Mouse (Mus musculus) layer of hippocampus, postnatal 36 days (tissue): ENCODE measurements around the gene Txndc17. TPM values are rescaled to one million over a fixed set of nuclear protein-coding genes. Genes with fewer than 3 reads are reported as not detected.
"Not testable (repeated sequence)": the region's sequence is repeated elsewhere in the genome, so short reads cannot be mapped to it uniquely, and the experiment has no call there.

ENCODE experiments used
- DNase-seq, 2 experiments: peaks; one replicate each; pipeline ENCODE4 v3.0.0; 2022
- total RNA-seq, 2 experiments: library from RNA; stranded (reverse); gene quantifications; 2 replicates each; pipeline ENCODE4 v1.2.3; 2021

Txndc17 gene
- 10 to 100 TPM; 33.0 to 36.4 TPM for total RNA-seq

DNA sequence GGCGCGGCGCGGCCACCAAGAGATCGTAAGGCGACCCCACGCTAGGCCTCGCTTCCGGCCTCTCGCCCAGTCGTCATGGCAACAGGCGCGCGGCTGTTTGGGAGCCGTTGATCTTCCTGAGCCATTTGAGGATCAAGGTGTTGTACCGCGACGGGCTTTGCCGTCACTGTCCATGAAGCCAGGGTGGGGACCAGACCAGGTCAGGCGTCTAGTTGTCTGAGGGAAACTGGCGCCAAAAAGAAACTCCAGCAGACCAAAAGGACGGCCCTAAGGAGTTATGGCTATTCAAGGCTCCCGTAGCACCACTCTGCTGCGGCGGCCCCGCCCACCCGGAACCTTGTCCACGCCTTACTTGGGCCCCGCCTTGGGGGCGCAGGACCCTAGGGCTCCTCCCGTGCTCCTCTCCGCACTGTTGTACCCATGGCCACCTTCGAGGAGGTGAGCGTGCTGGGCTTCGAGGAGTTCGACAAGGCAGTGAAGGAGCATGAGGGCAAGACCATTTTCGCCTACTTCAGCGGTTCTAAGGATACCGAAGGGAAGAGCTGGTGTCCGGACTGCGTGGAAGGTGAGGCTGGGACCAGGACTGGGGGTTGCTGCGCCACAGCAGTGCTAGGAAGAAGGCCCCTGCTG, at the start of gene Txndc17, which contains the start of gene 4933427D14Rik:
Txndc17 (plus strand) TSS at position 344 of the 630 bp plus-strand sequence.
4933427D14Rik (minus strand) TSS at position 256 of the 630 bp plus-strand sequence.
- DNase-seq, result peak; percentile 88 to 89

DNA sequence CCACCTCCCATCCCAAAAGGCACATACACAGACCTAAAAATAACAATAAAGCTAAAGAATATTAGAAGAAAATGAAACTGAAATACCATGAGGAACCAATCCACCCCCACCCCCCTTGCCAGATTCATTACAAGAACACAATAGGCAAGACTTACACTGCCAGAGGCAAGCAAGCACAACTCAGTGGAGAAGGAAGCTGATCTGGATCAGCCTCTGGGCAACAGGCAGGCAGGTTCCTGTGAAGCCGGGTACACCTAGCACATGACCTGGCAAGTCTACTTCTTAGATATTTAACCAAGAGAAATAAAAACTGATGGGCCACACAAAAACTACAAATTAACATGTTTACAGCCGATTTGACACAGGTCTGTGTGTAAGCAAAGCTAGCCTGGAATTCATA, 44.1 kb upstream of the Txndc17 start:
- no peak for DNase-seq

- no peak for DNase-seq
These were observed 37.5 kb upstream of the Txndc17 start for GRCm38 (mm10) chr11:72169871-72170270.

DNA sequence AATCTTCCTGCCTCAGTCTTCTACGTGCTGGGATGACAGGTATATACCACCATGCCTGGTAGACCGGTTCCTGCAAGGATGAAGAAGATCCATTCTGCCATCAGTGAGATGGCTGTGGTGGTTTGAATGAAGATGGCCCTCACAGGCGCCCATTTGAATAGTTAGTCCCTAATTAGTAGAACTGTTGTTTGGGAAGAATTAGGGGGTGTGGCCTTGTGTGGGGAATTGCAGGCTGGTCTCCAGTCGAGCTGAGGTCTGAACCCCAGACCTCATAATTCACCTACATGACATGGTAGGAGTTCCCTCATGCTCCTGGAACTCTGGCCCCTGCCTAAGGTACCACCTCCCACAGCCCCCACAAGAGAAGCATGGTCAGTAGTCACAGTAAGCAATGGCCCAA, 35.4 kb upstream of the Txndc17 start:
- DNase-seq, result not testable (repeated sequence)

DNA sequence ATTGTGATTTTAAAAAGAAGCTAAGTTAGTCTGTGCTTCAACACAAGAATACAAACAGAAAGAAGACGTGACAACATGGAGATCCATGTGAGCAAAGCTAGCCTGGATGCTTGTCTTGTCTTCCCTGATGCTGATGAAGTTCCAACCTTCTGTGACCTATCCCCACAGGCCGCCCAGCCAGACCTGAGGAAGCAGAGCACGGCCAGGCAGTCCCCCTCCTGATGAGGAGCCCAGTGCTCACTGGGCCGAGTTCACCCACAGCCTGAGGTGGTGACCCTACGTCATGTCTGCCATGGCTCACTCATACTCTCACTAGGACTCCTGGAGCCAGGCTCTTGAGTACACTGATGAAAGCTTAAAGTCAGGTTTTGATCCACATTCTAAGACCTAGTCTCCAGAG, 33.8 kb upstream of the Txndc17 start:
- no peak for DNase-seq

DNA sequence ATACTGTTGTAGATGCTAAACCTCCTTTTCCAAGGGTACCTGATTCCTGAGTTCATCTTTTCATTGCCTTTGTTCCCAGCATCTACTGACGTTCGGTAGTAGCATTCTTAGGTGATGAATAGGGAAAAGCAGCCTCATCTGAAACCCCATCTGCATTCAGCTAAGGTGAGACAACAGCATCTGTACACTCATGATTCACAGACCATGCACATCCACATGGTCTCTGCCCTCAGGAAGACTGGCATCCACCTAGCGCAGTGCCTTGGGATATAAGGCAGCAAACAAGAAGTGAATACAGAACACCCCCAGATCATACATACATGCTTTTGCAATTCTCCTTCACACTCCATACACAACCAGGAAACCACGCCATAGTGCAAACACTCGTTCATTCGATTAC, 32.6 kb upstream of the Txndc17 start:
- DNase-seq, result no peak

- DNase-seq, result peak in 1 of 2 experiments; percentile 25
These were observed 31.4 kb upstream of the Txndc17 start for GRCm38 (mm10) chr11:72175966-72176365.

DNA sequence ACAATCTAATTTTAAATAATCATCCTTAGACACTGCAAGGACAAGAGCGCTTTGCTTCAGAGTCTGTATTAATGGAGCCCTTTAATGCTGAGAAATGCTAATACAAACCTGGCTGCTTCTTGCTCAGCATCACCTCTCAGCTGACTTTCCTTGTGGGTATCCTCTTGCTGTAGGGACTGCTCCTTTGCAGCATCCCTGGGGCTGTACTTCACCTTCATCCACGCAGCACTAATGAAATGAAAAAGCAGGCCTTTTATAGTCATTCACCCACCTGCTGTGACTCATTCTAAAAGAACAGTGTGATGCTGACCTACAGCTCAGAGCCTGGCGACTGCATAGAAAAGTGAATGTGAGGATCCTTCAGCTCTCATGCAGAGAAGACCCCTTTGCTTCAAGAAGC, 30.8 kb upstream of the Txndc17 start:
- no peak for DNase-seq

DNA sequence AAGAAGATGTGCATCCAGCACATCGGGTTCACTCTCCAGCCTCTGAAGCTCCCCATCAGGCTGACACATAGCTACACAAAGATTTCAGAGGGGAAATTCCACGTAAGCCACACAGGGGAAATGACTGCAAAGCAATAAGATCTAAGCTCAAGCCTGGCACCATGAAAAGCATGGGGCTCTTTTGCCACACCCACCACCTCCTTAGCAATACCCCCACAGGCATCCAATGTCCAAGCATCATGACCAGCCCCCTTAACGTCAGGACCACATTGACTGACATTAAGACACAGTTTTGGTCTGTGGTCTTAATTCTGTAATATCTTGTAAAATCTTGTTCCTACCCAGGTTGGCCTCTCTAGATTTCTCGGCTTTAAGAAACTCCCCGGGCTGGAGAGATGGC, 26.8 kb upstream of the Txndc17 start:
- DNase-seq, result no peak

GRCm38 (mm10) chr11:72181136-72181535, 26.2 kb upstream of the Txndc17 start:
- DNase-seq, result no peak

DNA sequence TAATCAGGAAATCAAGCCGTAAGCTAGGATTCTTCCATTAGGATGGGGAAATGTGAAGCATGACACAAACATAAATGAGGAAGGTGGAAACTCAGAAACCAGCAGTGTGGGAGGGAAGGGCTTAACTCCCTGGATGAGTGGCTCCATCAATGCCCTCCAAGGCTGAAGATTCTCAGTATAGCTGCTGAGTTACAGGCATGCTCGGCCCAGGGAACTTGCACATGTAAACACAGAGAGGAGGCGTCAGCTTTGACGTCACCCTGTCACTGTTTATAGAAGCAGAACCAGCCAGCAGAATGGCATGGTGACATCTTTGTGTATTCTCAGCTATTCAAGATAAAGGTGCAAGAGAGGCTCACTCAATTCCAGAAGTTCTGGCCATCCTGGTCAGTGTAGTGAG, 23.1 kb upstream of the Txndc17 start:
- no peak for DNase-seq

DNA sequence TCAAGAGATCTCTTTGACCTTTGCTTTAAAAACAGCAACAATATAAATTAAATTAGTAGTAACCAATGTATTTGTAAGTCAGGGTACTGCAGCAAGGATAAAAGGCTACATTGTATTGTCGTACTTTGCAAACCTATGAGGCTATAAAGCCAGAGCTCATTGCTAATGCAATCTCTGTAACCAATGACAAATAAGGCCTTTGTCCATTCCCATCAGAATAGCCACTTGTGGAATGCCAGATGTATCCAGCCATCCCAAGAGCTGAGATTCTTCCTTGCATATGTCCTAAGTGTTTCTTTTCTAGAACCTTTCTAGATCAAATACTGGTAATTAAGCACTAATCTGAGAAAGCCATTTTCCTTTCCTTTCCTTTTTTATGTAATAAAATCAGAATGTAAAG, 16.5 kb upstream of the Txndc17 start:
- DNase-seq, result no peak

- no peak for DNase-seq
These were observed 13.1 kb upstream of the Txndc17 start for GRCm38 (mm10) chr11:72194259-72194658.

DNA sequence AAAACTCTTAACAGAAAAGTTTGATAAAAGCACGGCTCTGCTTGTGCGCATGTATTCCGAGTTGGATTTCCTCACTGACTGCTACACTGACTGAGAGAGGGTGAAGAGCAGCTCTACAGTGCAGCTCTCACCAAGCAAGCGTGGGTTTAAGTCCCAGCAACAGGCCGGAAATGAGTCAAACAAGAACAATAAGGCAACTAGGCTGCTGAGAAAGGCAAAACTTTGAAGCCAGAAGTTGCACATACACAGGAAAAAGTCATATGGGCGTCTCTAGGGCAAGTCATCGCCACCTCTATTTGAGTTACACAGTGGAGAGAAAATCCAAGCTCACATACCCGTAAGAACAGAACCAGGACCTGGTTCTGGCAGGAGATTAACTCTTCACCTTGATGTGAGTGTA, 10.8 kb upstream of the Txndc17 start:
- no peak for DNase-seq

DNA sequence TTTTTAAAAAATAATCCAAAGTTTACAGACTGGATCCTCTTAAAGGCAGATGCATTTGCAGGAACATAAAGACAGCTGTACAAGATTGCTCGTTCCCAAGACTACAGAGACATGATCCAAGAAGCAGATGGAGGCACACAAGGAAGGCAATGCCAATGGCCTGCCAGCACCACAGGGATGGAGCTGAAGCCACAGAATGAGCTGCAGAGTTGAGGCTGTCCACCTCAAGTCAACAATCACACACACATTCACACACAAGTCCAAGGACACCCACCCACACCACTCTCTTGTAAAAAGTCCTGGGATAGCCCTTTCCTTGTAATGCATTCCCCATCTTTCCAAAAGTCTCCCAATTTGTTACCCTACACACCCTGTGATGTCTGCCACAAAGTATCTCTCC, 3.9 kb upstream of the Txndc17 start:
- no peak for DNase-seq

GRCm38 (mm10) chr11:72205256-72205655, 2.1 kb upstream of the Txndc17 start:
- DNase-seq, result no peak

GRCm38 (mm10) chr11:72206341-72207203, 775 bp upstream of the Txndc17 start, which contains the start of gene Gm43951:
Gm43951 (minus strand) TSS chr11:72206840.
- peak; percentile 24 to 44 for DNase-seq

DNA sequence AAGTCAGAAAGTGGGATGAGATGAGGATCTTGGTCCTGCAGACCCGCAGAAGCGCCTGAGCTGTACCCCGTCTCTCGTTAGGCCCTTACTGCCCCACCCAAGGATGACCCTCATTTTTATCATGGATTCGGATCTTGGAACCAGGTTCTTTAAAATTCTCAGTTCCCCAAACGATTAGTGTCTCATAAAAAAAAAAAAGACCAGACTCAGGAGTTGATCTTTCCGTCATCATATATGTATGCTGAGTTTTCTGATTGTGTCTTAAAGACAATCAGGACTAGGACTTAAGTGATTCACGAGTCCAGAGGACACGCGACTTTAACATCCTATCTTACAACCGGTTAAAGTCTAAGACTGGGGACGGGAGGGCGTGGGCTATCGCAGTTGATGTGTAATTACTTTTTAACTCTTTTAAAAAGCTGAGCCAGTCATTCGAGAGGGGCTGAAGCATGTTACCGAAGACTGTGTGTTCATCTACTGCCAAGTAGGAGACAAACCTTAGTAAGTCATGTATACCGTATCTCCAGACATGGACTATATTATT, 559 bp downstream of the Txndc17 start:
- no peak for DNase-seq

DNA sequence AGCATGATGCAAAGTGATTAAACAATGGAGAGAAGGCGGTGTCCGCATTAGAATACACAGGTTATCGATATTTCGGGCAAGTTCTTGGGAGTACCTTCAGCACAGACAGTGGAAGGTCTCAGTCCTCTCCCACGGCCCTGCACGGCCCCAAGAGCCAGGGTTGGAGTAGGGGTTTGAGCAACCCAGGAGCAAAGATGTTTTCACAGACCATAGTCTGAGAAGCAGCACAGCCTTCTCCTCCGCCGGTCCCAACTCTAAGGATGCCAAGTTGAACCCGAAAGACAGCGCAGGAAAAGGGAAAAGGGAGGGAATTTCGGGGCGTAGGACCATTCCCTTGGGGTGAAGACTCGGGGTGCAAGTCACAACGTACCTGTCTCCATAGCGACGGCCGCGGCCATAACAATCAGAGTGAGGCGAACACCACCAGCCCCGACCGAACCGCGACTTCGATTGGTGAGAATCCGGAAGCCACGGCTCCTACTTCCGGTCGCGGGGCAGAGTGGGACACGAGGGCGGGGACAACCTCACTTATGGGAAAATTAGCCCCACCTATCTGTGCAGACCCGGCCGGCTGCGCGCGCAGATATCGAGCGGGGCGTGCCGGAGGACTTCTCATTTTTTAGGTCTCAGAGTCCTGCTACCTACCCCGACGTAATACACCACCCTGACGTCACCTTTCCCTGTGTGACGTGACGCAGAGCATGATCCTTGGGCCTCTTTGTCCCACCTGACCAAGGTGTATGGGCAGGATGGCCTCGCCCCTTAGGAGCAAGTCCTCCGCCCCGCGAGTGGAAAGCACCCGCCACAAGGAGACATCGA, 7.5 kb downstream of the Txndc17 start:
- DNase-seq, result peak; percentile 94

DNA sequence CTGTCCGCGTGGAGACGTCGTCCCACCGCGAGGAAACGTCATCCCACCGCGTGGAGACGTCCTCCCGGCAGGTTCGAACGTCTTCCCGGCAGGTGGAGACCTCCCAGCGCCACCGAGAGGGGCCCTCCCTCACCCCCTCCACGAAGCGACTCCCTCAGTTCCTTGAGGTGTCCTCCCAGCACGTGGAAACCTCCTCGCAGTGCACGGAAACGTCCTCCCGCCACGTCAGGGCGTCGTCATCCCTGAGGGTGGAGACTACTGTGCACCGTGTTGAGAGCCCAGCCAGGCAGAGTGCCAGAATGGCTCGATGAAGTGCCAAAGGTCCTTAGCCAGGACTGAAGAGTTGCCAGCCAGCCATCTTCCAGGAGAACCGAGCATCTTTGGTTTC, 8.1 kb downstream of the Txndc17 start, which contains the start of gene Med31:
Med31 (minus strand) TSS at position 183 of the 388 bp plus-strand sequence.
- peak; percentile 61 to 70 for DNase-seq

GRCm38 (mm10) chr11:72217116-72217515, 9.8 kb downstream of the Txndc17 start:
- no peak for DNase-seq

DNA sequence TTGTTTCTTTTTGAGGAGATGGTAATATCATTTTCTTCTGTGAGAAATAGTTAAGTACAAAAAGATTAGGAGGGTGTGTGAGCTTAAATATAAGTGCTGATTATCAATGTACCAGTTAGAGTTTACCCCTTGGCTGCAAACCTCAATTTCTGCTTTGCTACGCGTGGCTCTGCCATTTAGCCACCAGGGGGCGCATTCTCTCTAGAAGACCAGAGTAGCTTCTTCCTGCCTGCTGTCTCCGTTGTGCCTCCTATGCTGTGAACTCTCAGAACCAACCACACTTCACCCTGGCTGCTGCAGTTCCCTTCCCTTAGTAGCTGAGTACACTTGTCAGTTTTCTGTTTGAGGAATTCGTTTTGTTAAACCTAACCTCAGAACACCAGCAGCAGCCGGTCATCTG, 13.9 kb downstream of the Txndc17 start:
- DNase-seq, result peak in 1 of 2 experiments; percentile 57
